Mouse (Mus musculus) heart, adult 2 months (tissue): Measurements from ENCODE around the gene Gm2030. TPM values are rescaled to one million over a fixed set of nuclear protein-coding genes. Genes with fewer than 3 reads are reported as not detected.
"Not testable (repeated sequence)": the region's sequence is repeated elsewhere in the genome, so short reads cannot be mapped to it uniquely, and the experiment has no call there.

ENCODE experiments used
- DNase-seq, 2 experiments: peaks; one replicate each; pipeline ENCODE4 v3.0.0; 2021
- H3K27ac ChIP-seq: fragments of 200-600 bp; 2 replicates; pipeline ENCODE4 v1.8.1; 2022
- H3K27me3 ChIP-seq: fragments of 200-500 bp; 2 replicates; pipeline ENCODE4 v1.6.1; 2012; ENCODE audit warnings: mild to moderate bottlenecking, low read length, inconsistent platforms, mixed read lengths; ENCODE audit not compliant: control insufficient read depth, insufficient read depth
- H3K36me3 ChIP-seq: fragments of 200-500 bp; 2 replicates; pipeline ENCODE4 v1.6.1; 2012; ENCODE audit warnings: low read length, inconsistent platforms; ENCODE audit not compliant: control insufficient read depth, insufficient read depth
- H3K4me1 ChIP-seq: fragments of 200-500 bp; 2 replicates; pipeline ENCODE4 v1.6.1; 2011; ENCODE audit warnings: low read length; ENCODE audit not compliant: control insufficient read depth, insufficient read depth
- H3K4me3 ChIP-seq: fragments of 200-600 bp; 2 replicates; pipeline ENCODE4 v1.8.1; 2022
- H3K79me2 ChIP-seq: fragments of 200-500 bp; replicated peaks from 2 replicates; pipeline ENCODE4 v1.6.1; 2012; ENCODE audit warnings: mild to moderate bottlenecking, inconsistent platforms, low read length, moderate library complexity, mixed read lengths; ENCODE audit not compliant: control insufficient read depth, insufficient read depth
- H3K9ac ChIP-seq: fragments of 200-500 bp; 2 replicates; pipeline ENCODE4 v1.6.1; 2012; ENCODE audit warnings: low read depth, mild to moderate bottlenecking, control low read depth, inconsistent platforms, low read length, mixed read lengths
- WGBS: fragments of 180-500 bp; shearing (Covaris S2); methylation state at CpG from one replicate; pipeline ENCODE4 v1.1.7; 2018; 5-methylcytosine and 5-hydroxymethylcytosine counted together
- intact Hi-C: fragments of 180-260 bp; cut with DNase I; formaldehyde crosslinking; loops from one replicate; pipeline ENCODE4 v1.15.1; 2025
- long read RNA-seq: library from polyadenylated mRNA; stranded (forward); transcript quantifications from one replicate; pipeline ENCODE4 v2.0.0, GENCODE M21; 2021
- polyA plus RNA-seq: library from polyadenylated mRNA; depleted of rRNA; stranded (reverse); fragments of >200 nt; gene quantifications from 2 replicates; pipeline ENCODE4 v1.2.3, GENCODE M21; 2012; rRNA removed
- total RNA-seq, 2 experiments: library from RNA; stranded (reverse); gene quantifications; 2 replicates each; pipeline ENCODE4 v1.2.3; 2021

The Gm2030 gene
- total RNA-seq (not detected), polyA plus RNA-seq (not detected in 2 replicates)
- long read RNA-seq: 0 reads

- H3K36me3 ChIP-seq, H3K27ac ChIP-seq, H3K4me1 ChIP-seq, H3K4me3 ChIP-seq, intact Hi-C loops, DNase-seq, H3K9ac ChIP-seq, H3K27me3 ChIP-seq, H3K79me2 ChIP-seq: not testable (repeated sequence)
- WGBS: 62% methylated on average over 4 of the region's 4 CpGs
These were observed at the start of gene Gm2030 for GRCm38 (mm10) chrX:26309944-26310343. TSS of gene Gm2030 (minus strand) at chrX:26310044.

Other genes with a start within 250 kb of the Gm2030 start
- gene Gm2012, start 78.7 kb downstream of the Gm2030 start, total RNA-seq: not detected
- not detected in 2 replicates for gene Gm2012, start 78.7 kb downstream of the Gm2030 start, polyA plus RNA-seq
- not detected for gene Slx, start 235.5 kb upstream of the Gm2030 start, total RNA-seq
- not detected in 2 replicates for gene Slx, start 235.5 kb upstream of the Gm2030 start, polyA plus RNA-seq